Mouse (Mus musculus) neutrophil, adult 5-6 weeks (primary cell): ENCODE measurements at regions not wholly inside any gene's neighbourhood (a gene's known extent, or its start where the extent isn't known, plus 50 kb on each side); places are given as distances from the start of the nearest gene placed in this dataset.
"Not testable (repeated sequence)": the region's sequence is repeated elsewhere in the genome, so short reads cannot be mapped to it uniquely, and the experiment has no call there.

ENCODE experiments used
- ATAC-seq: fragments of 151-379, 151-347 bp; 2 replicates; pipeline ENCODE4 v1.8.0; 2017; ENCODE audit warnings: mild to moderate bottlenecking, moderate TSS enrichment; ENCODE audit not compliant: insufficient number of reproducible peaks, poor library complexity, low FRiP score, severe bottlenecking; ENCODE audit errors: extremely low read depth

- no peak for ATAC-seq
These were observed 61.3 kb downstream of the Tmem17 start for GRCm38 (mm10) chr11:22573166-22573565.

- ATAC-seq, result no peak
These were observed 61.9 kb downstream of the Tmem17 start for GRCm38 (mm10) chr11:22573802-22574201.

GRCm38 (mm10) chr11:22574506-22574905 lies 62.6 kb downstream of the Tmem17 start:
- no peak for ATAC-seq

GRCm38 (mm10) chr11:22584100-22584487 lies 72.2 kb downstream of the Tmem17 start:
- ATAC-seq, result no peak

- no peak for ATAC-seq
These were observed 72.7 kb downstream of the Tmem17 start for GRCm38 (mm10) chr11:22584488-22585158.

GRCm38 (mm10) chr11:22587691-22588241 lies 75.9 kb downstream of the Tmem17 start:
- ATAC-seq, result no peak

GRCm38 (mm10) chr11:22588546-22588945 lies 76.7 kb downstream of the Tmem17 start:
- ATAC-seq, result no peak

GRCm38 (mm10) chr11:22589901-22590300 lies 78.0 kb downstream of the Tmem17 start:
- ATAC-seq, result no peak

GRCm38 (mm10) chr11:22591050-22591449 lies 79.2 kb downstream of the Tmem17 start:
- not testable (repeated sequence) for ATAC-seq

- no peak for ATAC-seq
These were observed 80.8 kb downstream of the Tmem17 start for GRCm38 (mm10) chr11:22592706-22593105.

GRCm38 (mm10) chr11:22596076-22596804 lies 84.4 kb downstream of the Tmem17 start:
- no peak for ATAC-seq

- no peak for ATAC-seq
These were observed 84.9 kb downstream of the Tmem17 start for GRCm38 (mm10) chr11:22596805-22597149.

GRCm38 (mm10) chr11:22600370-22600769 lies 88.5 kb downstream of the Tmem17 start:
- no peak for ATAC-seq

GRCm38 (mm10) chr11:22601977-22602376 lies 90.1 kb downstream of the Tmem17 start:
- no peak for ATAC-seq

- ATAC-seq, result no peak
These were observed 90.7 kb downstream of the Tmem17 start for GRCm38 (mm10) chr11:22602610-22603009.

- no peak for ATAC-seq
These were observed 91.5 kb downstream of the Tmem17 start for GRCm38 (mm10) chr11:22603397-22603796.

- ATAC-seq, result no peak
These were observed 94.5 kb downstream of the Tmem17 start for GRCm38 (mm10) chr11:22606380-22606779.

GRCm38 (mm10) chr11:22607645-22608044 lies 95.8 kb downstream of the Tmem17 start:
- ATAC-seq, result no peak

- ATAC-seq, result no peak
These were observed 97.1 kb downstream of the Tmem17 start for GRCm38 (mm10) chr11:22608945-22609344.

GRCm38 (mm10) chr11:22610433-22611101 lies 98.7 kb downstream of the Tmem17 start:
- ATAC-seq, result no peak
